Mouse (Mus musculus): ENCODE measurements at regions not wholly inside any gene's neighbourhood (a gene's known extent, or its start where the extent isn't known, plus 50 kb on each side); places are given as distances from the start of the nearest gene placed in this dataset.
"Not testable (repeated sequence)": the region's sequence is repeated elsewhere in the genome, so short reads cannot be mapped to it uniquely, and the experiment has no call there.

DNA sequence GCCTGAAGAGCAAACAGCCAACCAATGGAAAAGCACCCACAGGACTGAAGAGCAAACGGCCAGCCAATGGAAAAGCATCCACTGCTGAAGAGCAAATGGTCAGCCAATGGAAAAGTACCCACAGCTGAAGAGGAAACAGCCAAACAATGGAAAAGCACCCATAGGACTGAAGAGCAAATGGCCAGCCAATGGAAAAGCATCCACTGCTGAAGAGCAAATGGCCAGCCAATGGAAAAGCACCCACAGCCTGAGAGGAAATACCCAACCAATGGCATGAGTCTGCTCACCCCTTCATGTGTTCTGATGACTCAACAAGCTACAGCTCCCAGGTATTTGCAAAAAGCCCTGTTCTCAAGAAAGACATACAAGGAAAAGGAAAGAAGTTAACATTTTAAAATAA lies 101.4 kb upstream of the Dazl start:
- intact Hi-C loops (cut with DNase I): no loop called here
- no peak for DNase-seq (ENCODE audit: low spot score in 2 of 2)

DNA sequence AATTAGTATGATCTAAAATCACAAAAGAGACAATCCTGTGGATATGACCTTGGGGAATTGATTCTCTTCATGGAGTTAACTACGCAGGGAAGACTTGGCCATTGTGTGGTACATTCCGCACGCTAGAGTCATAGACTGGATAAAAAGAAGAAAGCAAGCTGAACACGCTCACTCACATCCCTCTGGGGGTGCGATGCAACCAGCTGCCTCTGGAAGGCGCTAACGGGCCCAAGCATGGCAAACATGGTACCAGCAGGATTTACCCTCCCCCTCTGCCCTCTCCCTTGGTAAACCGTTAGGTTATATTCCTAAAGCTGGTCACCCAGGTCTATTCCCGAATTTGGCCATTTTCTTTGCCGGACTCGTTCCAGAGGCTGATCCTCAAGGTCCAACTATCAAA lies 102.2 kb upstream of the Dazl start:
- intact Hi-C loops (cut with DNase I): no loop called here
- no peak for DNase-seq (ENCODE audit: low spot score in 2 of 2)

DNA sequence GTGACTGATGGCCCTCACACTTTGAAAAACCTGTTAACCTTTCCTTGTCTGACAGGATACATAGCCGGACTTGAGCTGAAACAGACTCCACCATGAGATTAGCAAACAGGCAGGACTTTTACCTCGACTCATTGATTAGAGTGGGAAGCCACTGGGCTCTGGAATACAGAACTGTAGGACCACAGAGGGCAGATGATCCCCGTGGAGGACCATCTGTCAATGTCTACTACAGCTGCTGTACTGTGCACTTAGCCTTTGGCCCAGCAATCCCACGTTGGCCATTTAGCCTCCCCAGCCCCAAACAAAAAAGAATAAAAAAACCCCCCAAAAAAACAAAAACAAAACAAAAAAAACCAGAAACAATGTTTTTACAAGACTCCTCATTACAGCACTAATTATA lies 103.9 kb upstream of the Dazl start:
- intact Hi-C loops (cut with DNase I): no loop called here

DNA sequence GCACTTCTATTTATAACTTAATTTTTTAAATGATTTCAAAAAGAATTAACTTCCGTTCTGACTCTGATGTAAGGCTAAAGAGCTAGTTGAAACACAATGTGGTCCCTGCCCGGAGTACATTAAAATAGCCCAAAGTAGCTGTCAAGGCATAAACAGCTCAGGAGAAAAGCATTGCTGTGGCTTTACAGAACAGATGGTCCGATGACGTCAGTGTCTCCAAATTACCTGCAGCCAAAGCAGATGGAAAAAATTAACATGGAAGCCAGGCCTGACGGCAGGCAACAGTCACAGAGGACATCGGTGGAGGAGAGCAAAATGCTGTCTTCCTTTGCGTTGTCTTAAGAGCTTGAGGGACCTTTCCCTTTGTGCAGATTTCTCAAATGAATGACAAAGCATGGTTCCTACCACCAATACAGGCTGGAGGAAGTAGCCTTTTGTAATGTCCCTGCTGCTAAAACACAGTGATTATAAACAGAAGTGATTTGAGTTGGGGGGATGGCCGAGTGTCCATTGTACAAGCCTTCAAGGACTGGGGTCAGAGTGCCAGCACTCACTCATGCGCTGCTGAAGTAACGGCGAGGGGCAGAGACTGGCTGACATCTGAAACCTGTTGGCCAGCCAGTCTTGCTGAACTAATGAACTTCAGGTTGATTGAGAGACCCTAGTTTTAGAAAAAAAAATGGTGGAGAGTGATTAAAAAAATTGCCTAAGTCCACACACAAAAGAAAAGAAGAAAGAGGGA lies 101.8 kb upstream of the Plcl2 start:
- intact Hi-C loops (cut with DNase I): loop anchor here (5.0 kb wide), 1 partner anchor 100 kb away; the partner anchor contains the start of gene Plcl2
- peak; percentile 74 to 79 for DNase-seq (ENCODE audit: low spot score in 2 of 2)

More for the DNA sequence above, 103.9 kb upstream of the Dazl start:
- DNase-seq (ENCODE audit: low spot score in 2 of 2): no peak

DNA sequence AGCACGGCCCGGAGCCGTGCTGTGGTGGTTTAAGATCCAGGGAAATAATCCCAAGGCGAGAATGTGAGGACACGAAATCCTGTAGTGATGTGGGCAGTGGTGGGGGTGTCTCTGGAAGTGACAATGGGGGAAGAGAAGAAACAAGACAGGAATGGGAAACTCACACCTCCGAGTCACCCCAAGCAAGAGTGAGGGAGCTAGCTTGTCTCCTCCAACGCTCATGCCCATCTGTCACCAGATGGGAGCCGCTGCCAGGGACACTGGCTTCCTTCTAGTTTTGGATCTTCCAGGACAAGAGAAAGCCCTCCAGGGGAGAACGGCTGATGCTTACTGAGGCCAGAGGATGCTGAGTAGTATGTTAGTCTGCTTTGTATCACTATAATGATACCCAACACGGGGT lies 100.6 kb upstream of the Plcl2 start:
- peak; percentile 54 to 69 for DNase-seq (ENCODE audit: low spot score in 2 of 2)

DNA sequence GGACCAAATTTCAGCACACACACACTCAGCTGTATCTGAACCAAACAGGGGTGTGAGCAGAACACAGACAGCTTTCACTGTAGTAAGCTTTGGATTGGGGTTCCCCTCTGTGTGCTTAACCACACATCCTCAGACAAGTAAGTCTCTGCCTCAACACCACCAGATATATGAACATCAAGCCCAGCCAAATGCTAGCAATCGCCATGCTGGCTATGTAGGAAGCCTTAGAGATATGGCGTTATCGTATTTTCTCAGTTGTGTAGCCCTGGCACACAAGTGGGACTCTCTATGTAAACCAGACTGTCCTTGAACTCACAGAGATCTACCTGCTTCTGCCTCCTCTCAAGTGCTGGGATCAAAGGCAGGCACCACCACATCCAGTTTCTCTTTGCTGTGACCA lies 99.9 kb upstream of the Plcl2 start:
- DNase-seq (ENCODE audit: low spot score in 2 of 2): no peak
- intact Hi-C loops (cut with DNase I): loop anchor here (5.0 kb wide), 1 partner anchor 98 kb away; the partner anchor contains the start of gene Plcl2

More for the DNA sequence above, 100.6 kb upstream of the Plcl2 start:
- intact Hi-C loops (cut with DNase I): loop anchor here (5.0 kb wide), 1 partner anchor 99 kb away; the partner anchor contains the start of gene Plcl2

DNA sequence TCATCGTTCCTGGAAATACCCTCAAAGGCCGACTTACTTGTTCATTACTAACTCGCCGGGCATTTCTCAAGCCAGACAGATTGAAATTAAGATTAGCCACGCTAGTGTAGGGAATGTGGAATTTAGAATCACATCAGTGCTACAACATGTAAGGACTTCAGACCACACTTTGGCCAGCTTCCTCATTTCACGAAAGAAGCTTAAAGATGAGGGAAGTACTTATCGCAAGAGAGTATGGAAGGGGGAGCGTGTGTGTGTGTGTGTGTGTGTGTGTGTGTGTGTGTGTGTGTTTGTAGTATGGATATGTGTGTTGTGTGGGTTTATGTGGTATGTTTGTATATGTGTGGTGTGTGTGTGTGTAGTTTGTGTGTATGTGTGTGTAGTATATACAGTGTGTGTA lies 99.3 kb upstream of the Plcl2 start:
- intact Hi-C loops (cut with DNase I): loop anchor here (5.0 to 10.0 kb wide), 2 partner anchors 97 to 355 kb away; partner anchors contain the start of gene Plcl2
- DNase-seq (ENCODE audit: low spot score in 2 of 2): no peak

DNA sequence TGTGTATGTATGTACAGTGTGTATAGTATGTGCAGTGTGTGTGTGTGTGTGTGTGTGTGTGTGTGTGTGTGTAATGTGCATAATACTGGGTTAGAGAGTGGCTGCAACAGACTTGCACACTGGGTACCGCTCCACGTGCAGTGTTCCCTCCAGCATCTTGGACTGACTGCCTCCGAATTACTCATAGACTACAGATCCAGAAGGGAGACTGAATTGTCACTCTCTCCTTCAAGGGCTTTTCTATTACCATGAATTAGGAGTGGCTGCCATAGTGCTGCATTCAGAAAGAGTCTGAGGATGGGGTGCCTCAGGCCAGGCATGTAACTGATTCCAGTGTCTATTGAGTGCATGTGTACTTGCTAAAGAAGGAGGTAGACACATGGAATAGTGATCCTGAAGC lies 98.9 kb upstream of the Plcl2 start:
- intact Hi-C loops (cut with DNase I): loop anchor here (10.0 kb wide), 1 partner anchor 355 kb away; no protein-coding TSS in a partner anchor
- no peak for DNase-seq (ENCODE audit: low spot score in 2 of 2)

DNA sequence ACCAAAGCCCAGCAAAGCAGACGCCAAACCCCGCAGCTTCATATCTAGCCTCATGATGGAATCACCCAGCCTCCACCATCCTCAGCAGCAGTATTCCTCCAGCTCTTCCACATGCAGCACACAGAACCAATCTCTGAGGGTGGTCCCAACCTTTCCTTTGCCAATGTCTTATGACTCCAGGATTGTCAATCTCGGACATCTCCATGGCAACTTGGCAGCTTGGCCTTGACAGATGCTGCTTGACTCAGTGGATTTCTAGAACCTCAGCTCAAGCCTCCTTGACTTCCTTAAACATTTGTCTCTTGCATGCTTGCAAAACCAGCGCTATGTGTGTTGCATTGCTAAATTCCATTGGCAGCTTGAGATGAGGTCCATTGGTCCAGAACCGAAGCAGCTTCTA lies 96.8 kb upstream of the Plcl2 start:
- intact Hi-C loops (cut with DNase I): loop anchor here (10.0 kb wide), 1 partner anchor 352 kb away; no protein-coding TSS in a partner anchor
- DNase-seq (ENCODE audit: low spot score in 2 of 2): no peak

DNA sequence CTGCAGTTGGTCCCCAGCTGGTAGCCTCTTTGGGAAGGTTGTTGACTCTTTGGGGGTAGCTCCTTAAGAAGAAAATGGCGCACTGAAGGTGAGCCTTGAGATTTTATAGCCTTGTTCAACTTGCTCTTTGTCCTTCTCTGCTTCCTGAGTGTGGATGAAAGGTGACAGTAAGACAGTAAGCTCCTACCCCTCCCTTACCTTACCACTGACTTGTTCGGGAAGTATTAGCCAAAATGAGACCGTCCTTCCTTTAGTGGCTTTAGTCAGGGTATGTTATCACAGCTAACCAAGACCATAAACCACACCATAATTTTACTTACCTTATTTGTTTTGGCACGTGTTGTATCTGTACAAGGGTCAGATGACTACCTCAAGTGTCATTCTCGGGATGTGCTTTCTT lies 95.3 kb upstream of the Plcl2 start:
- no peak for DNase-seq (ENCODE audit: low spot score in 2 of 2)
- intact Hi-C loops (cut with DNase I): loop anchor here (10.0 kb wide), 1 partner anchor 351 kb away; no protein-coding TSS in a partner anchor

DNA sequence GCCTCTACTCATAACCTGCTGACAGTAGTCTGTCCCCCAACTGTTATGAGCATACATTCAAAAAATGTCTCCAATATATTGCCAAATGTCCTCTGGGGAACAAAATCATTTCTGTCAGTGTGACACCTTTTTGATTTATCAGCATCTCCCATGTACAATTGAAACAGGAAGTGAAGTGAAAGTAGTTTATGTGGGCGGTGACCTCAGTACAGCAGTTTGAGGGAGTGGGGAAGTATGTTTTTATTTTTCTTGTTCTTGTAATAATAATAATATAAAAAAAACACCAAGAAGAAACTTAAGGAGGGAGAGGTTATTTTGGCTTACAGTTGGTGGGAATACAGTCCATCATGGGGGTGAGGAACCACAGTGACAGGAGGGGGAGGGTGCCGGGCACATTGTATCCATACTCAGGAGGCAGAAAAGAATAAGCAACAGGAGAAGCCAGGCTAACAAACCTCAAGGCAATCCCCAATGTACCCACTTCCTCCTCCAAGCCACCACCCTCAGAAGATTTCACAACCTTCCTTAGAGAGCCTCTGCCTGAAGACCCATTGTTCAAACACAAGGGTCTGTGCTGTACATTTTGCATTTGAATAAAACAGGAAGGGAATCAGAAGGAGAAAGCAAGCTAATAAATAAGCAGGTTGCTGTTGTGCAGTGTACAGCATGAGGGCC lies 93.7 kb upstream of the Plcl2 start:
- no peak for DNase-seq (ENCODE audit: low spot score in 2 of 2)
- intact Hi-C loops (cut with DNase I): loop anchor here (10.0 kb wide), 1 partner anchor 349 kb away; no protein-coding TSS in a partner anchor

DNA sequence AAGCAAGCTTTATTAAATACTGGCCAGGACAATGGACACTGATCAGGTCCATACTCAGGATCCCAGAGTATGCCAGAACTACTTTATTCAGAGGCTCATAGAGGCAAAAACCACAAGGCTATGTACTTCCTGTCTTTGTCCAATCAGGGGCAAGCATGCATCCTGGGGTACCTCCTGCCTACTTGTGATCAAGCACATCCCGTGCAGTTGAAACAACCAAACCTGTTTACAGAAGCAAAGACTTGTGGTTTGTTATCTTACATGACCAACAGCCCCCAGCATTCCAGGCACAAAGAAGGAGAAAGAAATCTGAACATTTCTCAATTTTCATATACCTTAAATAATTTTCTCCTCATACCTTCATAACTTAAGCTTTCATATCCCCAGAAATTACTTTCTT lies 93.1 kb upstream of the Plcl2 start:
- no peak for DNase-seq (ENCODE audit: low spot score in 2 of 2)
- intact Hi-C loops (cut with DNase I): loop anchor here (10.0 kb wide), 1 partner anchor 349 kb away; no protein-coding TSS in a partner anchor

DNA sequence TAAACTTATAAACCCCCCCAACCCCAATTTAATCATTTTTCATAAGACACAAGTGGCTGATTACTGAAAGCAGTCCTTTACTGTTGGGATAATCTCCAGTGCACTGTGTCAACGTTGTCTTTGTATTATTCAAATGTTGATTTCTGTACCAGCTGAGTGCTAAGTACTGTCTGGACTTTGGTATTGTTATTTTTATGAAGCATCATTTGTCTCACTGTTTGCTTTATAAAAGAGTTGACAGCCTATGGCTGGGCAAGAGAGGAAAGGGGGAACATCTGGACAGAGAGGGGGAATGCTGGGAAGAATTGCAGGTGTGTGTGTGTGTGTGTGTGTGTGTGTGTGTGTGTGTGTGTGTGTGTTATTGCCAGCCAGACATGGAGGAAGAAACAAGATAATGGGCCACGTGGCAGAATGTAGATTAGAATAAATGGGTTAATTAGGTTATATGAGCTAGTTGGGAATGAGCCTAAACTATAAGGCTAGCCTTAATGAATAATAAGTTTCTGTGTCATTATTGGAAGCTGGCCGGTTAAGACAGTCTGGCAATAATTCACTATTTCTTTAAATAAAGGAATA lies 92.6 kb upstream of the Plcl2 start:
- no peak for DNase-seq (ENCODE audit: low spot score in 2 of 2)
- intact Hi-C loops (cut with DNase I): loop anchor here (10.0 kb wide), 1 partner anchor 348 kb away; no protein-coding TSS in a partner anchor

DNA sequence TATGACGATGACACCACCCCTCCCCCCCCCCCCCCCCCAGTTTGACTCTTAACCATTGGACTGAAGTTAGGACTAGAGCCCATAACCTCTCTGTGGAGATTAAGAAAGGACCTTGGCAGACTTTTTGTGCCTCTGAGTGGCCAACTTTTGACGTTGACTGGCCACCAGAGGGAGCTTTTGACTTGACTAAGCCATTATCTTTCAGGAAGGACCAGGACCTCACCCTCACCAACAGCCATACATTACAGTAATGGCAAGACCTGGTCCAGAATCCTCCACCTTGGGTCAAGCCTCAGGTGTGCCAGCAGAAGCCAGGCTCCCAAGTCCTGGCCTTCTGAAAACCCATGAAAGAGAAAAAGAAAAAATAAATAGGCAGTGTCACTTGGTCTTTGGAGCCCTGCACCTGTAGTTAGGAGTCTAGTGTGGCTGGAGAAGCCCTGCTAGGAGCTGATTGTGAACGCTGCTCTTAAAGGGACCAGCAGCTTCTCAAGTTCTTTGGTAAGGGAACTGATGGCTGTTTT lies 90.3 kb upstream of the Plcl2 start:
- intact Hi-C loops (cut with DNase I): loop anchor here (10.0 kb wide), 1 partner anchor 346 kb away; no protein-coding TSS in a partner anchor
- peak in 1 of 2 experiments; percentile 46 for DNase-seq (ENCODE audit: low spot score in 2 of 2)

DNA sequence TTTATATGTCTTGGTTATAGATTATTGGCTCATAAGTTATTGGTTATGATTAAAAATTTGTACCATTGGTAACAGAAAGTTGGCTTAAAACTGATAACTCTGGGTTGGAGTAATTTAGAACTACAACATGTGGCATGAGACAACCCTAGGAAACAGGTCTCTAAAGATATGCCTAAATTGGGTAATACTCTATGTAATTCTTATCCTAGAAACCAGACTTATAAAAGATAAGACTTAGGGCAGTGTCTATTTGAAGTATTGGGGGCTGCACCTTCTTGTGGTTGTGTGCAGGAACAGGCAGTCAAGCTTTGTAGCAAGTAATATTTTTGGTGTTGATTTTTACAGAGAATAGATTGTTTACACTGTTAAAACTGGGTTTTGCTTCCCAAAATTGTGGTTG lies 89.7 kb upstream of the Plcl2 start:
- not testable (repeated sequence) for DNase-seq (ENCODE audit: low spot score in 2 of 2)
- intact Hi-C loops (cut with DNase I): loop anchor here (10.0 kb wide), 1 partner anchor 345 kb away; no protein-coding TSS in a partner anchor

DNA sequence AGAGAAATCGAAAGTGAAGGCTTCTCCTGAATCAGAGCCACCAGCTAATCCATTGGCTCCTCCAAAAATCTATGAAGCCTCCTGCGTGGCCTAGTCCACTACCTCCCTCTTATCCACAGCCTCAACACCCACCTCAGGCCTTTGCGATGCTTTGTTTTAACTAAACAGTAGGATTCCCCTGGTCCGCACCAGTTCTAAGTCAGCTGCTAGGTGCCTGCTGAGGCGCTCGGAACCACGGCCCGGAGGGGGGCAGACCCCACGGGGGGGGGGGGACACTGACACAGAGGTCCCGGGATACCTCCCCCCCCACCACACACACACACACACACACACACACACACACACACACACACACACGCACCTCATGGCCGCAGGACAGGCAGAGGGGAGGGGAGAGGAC lies 89.2 kb upstream of the Plcl2 start:
- intact Hi-C loops (cut with DNase I): loop anchor here (10.0 kb wide), 1 partner anchor 345 kb away; no protein-coding TSS in a partner anchor
- no peak for DNase-seq (ENCODE audit: low spot score in 2 of 2)

DNA sequence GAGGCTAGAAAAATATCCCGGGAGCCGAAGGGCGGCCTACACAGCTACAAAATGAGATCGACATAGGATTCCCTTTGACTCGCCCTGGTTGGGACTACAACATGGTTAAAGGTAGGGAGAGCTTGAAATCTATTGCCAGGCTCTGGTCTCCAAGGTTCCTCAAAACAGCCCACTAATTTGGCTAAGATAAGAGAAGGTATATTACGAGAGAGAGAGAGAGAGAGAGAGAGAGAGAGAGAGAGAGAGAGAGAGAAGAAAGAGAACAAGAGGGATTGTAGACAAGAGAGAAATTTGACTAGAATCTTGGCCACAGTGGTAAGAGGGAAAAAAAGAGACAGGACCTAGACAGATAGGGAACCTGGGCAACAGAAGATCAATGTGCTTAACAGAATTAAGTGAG lies 88.5 kb upstream of the Plcl2 start:
- intact Hi-C loops (cut with DNase I): no loop called here
- DNase-seq (ENCODE audit: low spot score in 2 of 2): no peak

DNA sequence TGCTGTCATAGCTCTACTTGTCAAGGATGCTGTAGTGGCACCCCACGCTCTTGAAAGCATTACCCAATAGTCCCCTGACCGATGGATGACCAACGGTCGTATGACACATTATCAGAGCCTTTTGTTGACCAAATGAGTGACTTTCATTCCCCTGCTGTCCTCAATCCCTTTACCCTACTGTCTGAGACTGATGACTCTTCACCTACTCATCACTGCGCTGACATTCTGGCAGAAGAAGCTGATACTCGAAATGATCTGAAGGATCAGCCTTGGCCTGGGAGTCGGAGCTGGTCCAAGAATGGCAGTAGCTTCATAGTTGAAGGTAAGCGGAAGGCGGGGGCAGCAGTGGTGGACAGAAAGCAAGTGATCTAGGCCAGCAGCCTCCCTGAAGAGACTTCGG lies 87.7 kb upstream of the Plcl2 start:
- no peak for DNase-seq (ENCODE audit: low spot score in 2 of 2)
- intact Hi-C loops (cut with DNase I): no loop called here

DNA sequence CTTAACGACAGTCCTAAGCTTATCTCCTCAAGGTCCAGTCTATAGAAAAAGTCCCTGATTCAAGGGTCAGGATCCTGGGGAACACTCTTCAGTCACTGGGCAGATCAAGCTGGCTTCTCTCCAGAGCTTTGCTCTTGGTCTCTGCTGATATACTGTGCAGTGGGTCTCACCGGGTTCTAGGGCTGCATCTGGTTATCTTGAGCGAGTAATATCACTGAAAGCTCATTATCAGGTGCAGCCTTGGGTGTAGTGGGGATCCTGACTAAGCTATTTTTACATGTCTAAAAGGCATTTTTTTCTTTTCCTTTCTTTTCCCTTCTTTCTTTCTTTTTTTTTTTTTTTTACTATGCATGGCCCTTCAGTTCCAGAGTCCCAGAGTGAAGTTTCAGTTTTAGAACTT lies 84.1 kb upstream of the Plcl2 start:
- DNase-seq (ENCODE audit: low spot score in 2 of 2): no peak
- intact Hi-C loops (cut with DNase I): no loop called here

DNA sequence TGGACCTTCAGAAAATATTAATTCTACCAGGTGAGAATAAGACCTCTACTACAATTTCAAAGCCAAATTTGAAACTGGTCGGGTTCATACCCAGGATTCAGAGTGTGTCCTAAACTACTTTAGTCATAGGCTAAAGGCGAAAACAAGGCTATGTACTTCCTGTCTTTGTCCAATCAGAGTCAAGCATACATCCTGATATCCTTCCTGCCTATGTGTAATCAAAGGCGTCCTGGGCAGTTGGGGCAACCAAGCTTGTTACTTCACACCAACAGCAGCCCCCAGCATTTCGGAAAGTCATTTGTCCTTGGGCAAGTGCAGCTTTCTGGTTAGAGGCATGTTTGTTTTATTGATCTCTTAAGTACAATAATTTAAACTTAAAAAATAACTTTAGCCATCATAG lies 83.7 kb upstream of the Plcl2 start:
- intact Hi-C loops (cut with DNase I): no loop called here
- DNase-seq (ENCODE audit: low spot score in 2 of 2): no peak

Data from left cerebral cortex, postnatal 14 days (tissue).